Mouse (Mus musculus) midbrain, embryonic 16.5 days (tissue): ENCODE measurements around the gene Gm21294. TPM values are rescaled to one million over a fixed set of nuclear protein-coding genes. Genes with fewer than 3 reads are reported as not detected.
"Not testable (repeated sequence)": the region's sequence is repeated elsewhere in the genome, so short reads cannot be mapped to it uniquely, and the experiment has no call there.

Experiments used
- ATAC-seq: fragments of 200-750 bp; cut with Nextera tagmentation; 2 replicates; pipeline ENCODE4 v1.8.0; 2017; ENCODE audit warnings: moderate TSS enrichment
- H3K27ac ChIP-seq: fragments of 300-500 bp; sonication (generic); 2 replicates; pipeline ENCODE4 v1.5.1; 2014; ENCODE audit warnings: mild to moderate bottlenecking, low read length, mixed read lengths
- H3K27me3 ChIP-seq: fragments of 300-500 bp; sonication (generic); 2 replicates; pipeline ENCODE4 v1.6.1; 2014; ENCODE audit warnings: low read depth, low read length, mixed read lengths; ENCODE audit not compliant: control insufficient read depth, insufficient read depth
- H3K36me3 ChIP-seq: fragments of 300-500 bp; sonication (generic); 2 replicates; pipeline ENCODE4 v1.6.1; 2014; ENCODE audit warnings: mild to moderate bottlenecking, low read length, moderate library complexity, mixed read lengths; ENCODE audit not compliant: control insufficient read depth, insufficient read depth
- H3K4me1 ChIP-seq: fragments of 300-500 bp; sonication (generic); 2 replicates; pipeline ENCODE4 v1.6.1; 2014; ENCODE audit warnings: mild to moderate bottlenecking, low read length, mixed read lengths; ENCODE audit not compliant: control insufficient read depth, insufficient read depth
- H3K4me2 ChIP-seq: fragments of 300-500 bp; sonication (generic); 2 replicates; pipeline ENCODE4 v1.6.1; 2014; ENCODE audit warnings: mild to moderate bottlenecking, low read length, mixed read lengths
- H3K4me3 ChIP-seq: fragments of 300-500 bp; sonication (generic); 2 replicates; pipeline ENCODE4 v1.5.1; 2014; ENCODE audit warnings: low read depth, mild to moderate bottlenecking, low read length, moderate library complexity, mixed read lengths
- H3K9ac ChIP-seq: fragments of 300-500 bp; sonication (generic); 2 replicates; pipeline ENCODE4 v1.6.1; 2014; ENCODE audit warnings: low read depth, low read length, mixed read lengths
- H3K9me3 ChIP-seq: fragments of 300-500 bp; sonication (generic); replicated peaks from 2 replicates; pipeline ENCODE4 v1.6.1; 2014; ENCODE audit warnings: mild to moderate bottlenecking, low read length, mixed read lengths; ENCODE audit not compliant: control insufficient read depth, poor library complexity, severe bottlenecking
- WGBS: fragments of 180-500 bp; shearing (Covaris S2); extraction: QIAGEN DNeasy Blood & Tissue Kit; methylation state at CpG from one replicate; pipeline ENCODE4 v1.1.7; 2014; 5-methylcytosine and 5-hydroxymethylcytosine counted together
- polyA plus RNA-seq: library from polyadenylated mRNA; unstranded; fragments of >200 nt; fragmentation: Nextera tagmentation; extraction: Ambion mirVana; gene quantifications from 2 replicates; pipeline ENCODE4 v1.2.1, GENCODE M21; 2015

Gene Gm21294
- polyA plus RNA-seq = not detected in 2 replicates

GRCm38 (mm10) chrY:89052506-89052905 is at the start of gene Gm21294:
Gm21294 (plus strand) TSS chrY:89052806.
- WGBS = 93% methylated on average over 3 of the region's 5 CpGs
- not testable (repeated sequence) for H3K27ac ChIP-seq, H3K27me3 ChIP-seq, H3K4me2 ChIP-seq, ATAC-seq, H3K4me1 ChIP-seq, H3K9ac ChIP-seq, H3K36me3 ChIP-seq, H3K4me3 ChIP-seq, H3K9me3 ChIP-seq

GRCm38 (mm10) chrY:89126246-89126645 is 73.6 kb downstream of the Gm21294 start:
- not testable (repeated sequence) for H3K27ac ChIP-seq, H3K4me3 ChIP-seq, H3K4me1 ChIP-seq, H3K27me3 ChIP-seq, H3K4me2 ChIP-seq, H3K9me3 ChIP-seq, H3K36me3 ChIP-seq, ATAC-seq, H3K9ac ChIP-seq
- WGBS = 82% methylated on average over 3 of the region's 21 CpGs
